Mouse (Mus musculus) 416B (cell line): ENCODE data around the gene Tinf2.

Experiments
- DNase-seq: peaks from one replicate; pipeline ENCODE4 v3.0.0; 2011; ENCODE audit warnings: low read depth

Gene Tinf2

DNA sequence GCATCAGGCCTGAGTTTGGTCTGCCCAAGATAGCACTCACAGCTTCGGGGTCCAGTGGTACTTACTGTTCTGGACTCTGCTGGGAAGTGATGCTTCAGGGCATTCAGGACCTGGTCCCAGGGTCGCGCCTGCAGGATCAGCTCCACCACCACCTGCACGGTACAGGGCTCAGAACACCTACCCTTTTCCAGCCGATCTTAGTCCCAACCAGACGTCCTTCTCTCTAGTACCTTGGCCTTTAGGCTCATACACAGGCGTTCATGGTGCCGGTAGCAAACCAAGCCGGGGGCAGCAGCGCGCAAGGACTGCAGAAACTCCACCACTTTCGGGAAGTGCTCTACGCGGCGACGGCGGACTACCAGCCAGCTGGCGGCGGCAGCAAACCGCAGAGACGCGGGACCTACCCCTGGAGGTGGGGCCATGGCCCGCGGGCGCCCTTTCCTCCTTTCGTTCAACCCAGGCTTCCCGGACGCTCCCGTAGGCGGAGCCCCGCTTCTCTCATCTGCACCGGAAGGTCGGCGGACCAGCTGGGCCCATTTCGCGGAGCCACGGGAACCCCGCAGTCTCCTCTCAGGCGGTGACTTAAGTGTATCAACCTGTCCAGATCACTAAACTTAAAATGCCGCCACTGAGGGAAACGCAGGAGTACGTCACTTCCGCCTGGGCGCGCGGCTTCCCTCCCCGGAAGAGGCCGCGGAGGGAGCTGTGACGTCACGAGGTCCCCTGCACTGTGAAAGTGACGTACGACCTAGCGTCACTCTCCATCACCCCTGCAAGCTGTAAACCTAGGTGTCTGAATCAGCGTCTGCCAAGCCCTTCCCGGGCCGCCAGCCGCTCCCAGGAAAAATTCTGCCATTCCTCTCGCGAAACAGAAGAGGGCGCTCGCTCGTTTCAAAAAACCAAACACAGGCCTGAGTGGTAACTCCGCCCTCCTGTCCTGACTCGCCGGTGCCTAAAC, at the start of gene Tinf2:
Gene Tinf2 (minus strand): TSS at position 661 of the 958 bp plus-strand sequence.
- DNase-seq = peak; percentile 98

DNA sequence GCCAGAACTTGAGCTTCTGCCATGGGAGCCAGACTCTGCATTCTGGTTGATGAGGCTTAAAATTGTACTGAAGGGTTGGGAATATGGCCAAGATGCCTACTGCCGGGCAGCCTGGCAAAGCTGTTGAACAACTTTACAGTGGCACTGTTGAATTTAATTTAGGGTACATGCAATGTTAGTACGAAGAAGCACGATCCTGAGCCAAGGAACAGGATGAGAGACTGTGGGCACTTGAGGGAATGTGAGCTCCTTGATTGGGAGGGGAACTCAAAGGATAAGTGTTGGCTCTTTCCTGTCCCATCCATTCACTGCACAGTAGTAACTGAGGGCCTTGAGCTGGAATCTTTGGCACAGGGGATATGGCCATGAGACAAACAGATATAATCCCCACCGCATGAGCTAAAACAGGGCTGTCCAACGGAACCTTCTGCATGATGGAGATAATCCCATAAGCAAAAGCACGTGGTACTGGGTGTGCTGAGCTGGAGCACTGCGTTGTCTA, 49.0 kb upstream of the Tinf2 start:
- no peak for DNase-seq

DNA sequence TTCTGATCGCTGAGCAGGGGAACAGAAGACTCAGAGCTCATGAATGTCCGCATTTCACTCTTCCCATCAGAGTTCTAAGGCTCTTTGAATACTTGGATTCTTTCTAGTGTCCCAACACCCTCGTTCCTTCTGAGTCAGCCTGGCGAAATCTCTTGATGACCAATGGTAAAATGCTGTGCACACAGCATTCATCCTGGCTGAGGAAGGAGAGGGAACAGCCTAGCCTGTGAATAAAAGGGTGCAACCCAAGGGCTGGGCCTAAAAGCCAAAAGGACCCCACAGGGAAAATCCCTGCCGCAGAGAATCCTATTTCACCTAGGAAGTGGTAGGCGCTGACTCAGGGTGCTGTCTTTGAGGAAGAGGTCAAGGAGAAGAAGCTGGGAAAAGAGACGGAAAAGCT, 48.5 kb upstream of the Tinf2 start:
- no peak for DNase-seq

DNA sequence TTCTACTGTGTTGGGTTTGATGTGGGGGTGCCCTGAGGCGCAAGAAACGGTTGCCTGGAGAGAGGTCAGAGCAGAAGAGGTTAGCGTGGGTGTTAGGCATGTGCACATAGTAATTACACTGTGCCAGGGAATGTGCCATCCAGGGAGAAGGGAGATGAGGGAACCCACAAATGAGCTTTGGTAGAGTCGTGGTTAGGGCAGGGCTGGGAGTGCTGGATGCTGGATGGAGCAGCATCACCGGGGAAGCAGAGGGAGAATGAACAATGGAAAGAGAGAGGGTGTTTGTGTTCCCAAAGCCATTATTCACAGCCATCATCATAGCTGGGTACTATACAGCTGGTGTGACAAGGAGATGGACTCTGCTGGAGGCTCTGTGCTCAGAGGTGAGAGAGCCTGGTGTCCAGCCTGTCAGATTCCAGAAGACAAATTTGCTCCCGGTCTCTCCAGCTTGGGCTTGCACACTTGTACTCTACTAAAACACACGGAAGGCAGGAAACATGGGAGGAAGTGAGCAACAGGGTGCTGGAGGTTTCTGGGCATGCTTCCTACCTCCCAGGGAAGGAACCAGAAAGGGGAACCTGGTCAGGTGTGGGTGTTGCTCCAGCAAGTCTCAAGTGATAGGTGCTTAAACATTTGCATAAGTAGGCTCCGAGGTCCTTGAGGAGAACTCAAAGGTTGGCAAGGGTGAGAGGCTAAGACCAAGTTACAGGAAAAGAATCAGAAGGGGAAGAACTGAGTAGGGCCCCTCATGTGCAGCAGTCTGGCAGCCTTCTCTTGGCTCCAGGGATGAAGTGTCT, 46.5 kb upstream of the Tinf2 start:
- no peak for DNase-seq

DNA sequence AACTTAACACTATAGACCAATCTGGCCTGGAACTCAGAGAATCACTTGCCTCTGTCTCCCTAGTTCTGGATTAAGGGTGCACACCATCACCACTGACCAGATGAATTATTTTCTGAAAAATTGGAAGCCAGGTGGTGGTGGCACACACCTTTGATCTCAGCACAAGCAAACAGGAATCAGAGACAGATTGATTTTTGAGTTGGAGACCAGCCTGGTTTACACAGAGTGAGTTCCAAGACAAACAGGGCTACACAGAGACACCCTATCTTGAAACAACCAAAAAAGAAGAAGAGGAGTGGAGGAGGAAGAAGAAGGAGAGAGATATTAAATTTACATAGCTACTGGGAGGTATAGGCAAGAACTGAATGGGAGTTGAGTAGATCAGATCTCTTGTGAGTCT, 44.6 kb upstream of the Tinf2 start:
- DNase-seq = no peak

DNA sequence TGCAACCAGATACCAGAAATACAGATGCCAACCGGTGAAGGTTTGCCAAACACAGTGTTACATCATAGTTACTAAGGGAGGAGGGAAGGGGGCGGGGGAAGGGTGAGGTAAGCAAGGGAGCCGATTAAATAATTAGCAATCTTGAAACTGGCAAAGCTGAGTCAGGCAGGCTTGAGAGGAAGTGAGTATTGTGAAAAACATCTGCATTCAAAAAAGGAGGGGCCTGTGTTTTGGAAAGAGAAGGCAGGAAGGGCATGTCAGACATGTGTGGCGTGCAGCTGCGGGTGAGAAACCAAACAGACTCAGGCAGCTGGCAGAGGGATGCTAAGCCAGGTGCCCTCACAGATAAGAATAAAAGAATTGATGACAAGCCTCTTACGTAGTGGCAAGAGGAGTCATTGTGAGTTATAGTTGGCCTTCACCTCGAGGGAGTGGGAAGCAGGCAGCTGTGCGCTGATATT, 42.8 kb upstream of the Tinf2 start:
- peak; percentile 97 for DNase-seq

DNA sequence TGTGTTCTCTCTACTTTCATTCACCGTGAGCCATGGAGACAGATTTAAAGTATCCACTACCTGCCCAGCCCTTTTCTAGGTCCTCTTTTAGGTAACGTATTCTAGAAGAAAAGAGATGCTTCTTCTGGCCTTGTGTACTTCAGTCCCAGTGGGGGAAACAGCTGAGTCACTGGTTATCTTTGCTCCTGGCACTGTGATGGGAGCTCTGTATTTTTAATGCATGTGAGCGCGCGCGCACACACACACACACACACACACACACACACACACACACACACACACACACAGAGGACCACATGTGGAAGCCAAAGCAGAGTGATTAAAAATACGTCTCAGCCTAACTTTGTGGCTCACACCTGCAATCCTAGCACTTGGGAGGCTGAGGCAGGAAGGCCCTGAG, 41.8 kb upstream of the Tinf2 start:
- peak; percentile 51 for DNase-seq

DNA sequence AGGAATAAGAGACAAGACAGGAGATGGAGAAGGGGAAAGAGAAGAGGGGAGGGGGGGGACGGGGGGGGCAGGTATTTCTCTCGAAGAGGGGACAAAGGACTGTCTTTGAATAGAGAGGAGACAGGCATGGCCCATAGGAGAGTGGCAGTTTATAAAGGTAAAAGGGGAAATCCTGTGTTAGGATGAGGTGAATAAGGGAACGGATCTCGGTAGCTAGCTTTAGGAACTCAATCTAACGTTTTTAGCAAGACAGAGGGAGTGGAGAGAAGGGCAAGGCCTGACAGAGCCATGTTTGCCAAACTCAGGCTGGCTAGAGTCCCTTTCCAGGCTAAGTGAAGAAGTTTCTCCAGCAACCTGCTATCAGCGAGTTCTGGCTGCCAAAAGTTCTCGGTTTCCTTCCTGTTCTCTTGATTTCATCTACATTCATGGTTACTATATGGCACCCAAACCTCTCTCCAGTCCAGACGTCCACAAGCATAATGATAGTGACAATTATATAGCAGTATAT, 40.9 kb upstream of the Tinf2 start:
- peak; percentile 56 for DNase-seq

DNA sequence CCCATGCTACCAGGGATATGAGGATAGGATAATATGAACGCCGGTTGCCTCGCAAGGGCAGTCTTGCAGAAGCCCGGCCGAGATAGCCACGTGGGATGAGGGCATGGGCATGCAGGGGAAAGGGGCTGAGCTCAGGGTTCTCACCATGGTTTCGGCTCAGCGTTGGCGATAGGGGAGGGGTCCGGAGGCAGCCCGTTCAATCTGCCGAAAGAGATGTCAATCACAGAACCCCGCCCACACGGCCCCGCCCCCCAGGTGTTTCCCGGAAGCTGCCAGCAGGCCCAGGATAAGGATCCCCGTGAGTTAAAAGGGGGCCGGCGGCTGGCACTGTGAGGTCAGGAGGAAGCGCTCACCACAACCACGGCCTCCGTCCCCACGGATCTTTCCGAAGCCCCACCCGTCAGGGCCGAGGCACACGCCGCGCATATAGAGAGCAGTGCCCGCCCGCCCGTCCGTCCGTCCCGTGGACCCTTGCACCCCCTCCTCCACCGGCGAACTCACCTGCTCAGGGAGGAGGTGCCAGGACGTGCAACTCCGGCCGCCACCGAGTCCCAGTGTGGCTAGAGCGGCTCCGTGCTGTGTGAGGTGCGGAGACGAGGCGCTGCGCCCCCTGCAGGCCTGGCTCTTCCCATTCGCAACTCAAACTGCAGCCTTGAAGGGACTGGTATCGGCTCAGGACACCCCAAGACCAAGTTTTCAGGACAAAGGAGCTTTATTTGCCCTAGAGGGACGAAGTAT, 40.2 kb upstream of the Tinf2 start, which contains the start of gene Rabggta:
Gene Rabggta (minus strand): TSS at position 564 of the 738 bp plus-strand sequence.
- peak; percentile 94 for DNase-seq

DNA sequence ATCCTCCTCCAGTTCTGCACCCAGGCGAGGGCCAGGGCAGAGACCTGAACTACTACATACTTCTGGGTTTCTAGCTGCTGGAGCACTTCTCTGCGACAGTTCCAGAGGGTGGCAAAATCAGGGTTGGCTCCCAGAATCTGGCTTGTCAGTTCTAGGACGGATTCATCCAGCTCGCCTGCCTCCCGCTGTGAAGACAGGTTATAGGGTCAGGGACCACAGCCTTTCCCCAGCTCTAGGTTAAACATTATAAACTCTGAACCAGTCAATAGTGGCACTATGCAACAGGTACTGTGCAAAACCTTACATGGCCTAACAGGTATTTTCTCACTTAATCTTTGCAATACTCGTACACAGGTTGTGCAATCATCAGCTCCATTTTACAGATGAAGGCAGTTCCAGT, 39.5 kb upstream of the Tinf2 start:
- no peak for DNase-seq

DNA sequence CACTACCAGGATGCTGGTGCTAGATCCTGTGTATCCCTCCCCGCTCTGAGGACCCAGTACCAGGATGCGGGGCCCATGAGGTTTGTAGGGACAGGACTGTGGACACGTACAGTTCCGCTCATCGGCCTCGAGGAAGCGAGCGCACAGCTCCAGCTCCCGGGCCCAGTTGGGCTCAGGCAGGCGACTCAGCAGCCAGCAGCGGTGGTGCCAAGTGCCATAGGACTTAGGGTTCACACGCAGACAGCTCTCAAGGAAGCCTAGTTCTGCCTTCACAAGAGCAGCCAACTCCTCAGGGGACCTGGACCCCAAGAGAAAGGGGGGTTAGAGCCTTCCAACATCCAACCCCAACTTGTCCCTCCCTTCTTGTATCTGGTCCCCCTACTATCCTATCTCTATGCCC, 39.0 kb upstream of the Tinf2 start:
- no peak for DNase-seq

DNA sequence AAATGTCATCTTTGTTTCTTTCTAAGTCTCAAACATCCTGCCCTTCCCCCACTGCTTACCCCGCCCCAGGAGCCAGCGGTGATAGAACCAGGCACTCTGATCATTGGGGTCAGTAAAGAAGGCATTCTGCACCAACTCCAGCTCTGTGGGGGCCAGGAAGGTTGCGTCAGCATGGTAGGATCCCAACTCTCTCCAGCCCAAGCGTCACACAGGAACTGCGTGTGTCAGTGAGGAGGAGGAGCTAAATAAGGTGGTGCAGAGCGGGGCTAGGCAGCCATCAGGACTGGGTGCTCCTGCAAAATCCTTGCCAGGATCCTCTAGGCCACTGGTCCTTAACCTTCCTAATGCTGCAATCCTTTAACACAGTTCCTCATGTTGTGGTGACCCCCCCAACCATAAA, 38.1 kb upstream of the Tinf2 start:
- no peak for DNase-seq

DNA sequence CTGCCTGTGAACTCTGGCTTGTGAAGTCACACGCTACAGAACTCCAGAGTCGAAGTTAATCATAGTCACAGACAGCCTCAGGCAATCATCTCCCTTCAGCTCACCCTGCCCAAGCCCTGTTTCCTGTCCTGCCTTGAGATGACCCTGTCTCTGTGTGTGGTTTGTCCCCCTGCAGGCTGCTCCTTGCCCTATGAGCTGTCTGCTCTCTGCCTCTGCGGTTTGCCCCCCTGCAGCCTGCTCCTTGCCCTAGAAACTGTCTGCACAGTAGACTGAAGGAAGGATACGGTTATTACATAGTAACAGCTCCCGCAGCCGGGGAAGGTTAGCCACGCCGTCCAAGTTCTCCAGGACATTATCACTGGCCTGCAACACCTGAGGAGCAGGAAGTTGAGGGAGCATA, 35.3 kb upstream of the Tinf2 start:
- peak; percentile 41 for DNase-seq

DNA sequence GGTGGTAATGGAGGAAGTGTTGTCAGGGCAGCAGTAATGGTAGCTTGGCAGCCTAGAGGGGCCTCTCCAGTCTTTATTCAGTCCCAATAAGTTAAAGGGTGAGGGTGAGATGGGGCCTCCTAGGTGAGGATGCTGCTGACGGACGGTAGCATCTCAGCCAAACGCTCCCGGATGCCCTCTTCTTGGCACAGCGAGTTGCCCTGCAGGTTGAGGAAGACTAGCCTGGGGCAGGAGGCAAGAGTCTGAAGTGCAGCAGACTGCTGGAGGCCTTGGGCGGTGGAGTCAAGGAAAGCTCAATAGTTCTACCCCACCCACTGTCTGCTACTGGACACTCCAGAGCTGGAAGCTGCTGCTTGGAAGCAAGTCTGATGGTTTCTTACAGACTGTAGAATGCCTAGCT, 34.7 kb upstream of the Tinf2 start:
- no peak for DNase-seq

DNA sequence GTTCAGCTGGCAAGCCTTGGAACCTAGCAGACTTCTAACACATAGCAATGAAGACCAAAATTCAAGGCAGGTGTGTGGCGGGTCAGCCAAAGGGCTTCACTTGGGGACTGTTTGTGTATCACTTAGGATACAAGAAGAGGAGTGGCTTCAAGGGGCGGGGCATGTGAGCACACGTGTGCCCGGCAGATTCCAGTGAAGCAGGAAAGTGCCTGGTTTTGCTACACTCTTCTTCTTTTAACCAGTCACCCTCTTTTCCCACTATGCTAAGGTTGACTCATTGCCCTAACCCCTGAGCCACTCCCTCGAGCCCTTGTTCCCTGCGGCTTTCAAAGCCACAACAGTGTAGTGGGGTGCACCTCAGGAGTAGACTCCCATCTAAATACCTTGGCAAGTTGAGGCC, 33.3 kb upstream of the Tinf2 start:
- DNase-seq = peak; percentile 49

DNA sequence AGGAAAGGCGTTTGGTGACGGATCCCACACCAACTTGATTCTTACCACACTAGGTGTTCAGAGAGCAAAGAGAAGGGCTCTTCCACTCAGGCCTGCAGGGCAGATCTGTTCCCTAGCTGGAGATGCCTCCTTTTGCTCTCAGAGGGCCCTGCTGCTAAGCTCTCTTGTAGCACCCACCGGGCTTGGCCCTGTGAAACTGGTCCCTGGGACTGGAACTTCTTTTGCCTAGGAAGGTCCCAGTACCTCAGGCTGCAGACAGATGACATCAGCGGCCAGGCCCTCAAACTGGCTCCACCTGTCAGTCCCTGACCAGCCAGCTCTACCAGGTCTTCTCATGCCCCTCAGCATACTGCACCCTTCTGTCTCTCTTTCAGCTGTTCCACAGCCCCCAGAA, 32.1 kb upstream of the Tinf2 start, which contains the start of gene Tgm1:
Gene Tgm1 (minus strand): TSS at position 198 of the 394 bp plus-strand sequence.
- no peak for DNase-seq

DNA sequence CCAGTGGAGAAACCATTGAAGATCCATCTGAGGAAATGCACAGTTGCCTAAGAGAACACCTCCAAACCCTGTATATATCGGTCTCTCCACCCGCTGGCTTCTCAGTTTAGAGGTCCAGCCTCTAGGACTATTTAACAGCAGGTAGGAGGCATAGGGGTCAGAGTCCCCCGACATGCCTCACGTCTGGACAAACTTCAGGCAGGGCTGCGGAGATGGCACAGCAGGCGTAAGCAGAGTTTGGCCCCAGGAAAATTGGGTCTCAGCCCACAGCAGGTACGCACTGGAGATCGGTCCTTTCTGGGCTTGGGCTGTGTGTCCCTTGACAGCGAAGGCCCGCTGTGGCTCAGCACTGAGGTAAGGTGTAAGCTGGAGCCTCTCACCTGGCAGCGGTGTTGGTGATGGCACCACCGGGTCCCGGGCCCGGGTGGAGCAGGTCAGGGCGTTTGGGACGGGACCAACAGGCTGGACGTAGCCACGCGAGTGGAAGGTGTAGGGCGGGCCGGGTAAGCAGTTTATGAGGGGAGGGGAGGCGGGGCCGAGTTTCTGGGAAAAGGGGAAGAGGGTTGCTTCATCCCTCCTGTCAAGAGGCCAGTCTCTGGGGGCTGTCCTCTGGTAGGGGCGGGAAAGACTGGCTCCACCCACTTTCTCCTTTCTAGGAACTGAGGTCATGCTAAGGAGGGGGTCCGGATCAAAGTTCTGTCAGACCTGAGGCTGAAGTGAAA, 31.5 kb upstream of the Tinf2 start:
- peak; percentile 41 for DNase-seq

DNA sequence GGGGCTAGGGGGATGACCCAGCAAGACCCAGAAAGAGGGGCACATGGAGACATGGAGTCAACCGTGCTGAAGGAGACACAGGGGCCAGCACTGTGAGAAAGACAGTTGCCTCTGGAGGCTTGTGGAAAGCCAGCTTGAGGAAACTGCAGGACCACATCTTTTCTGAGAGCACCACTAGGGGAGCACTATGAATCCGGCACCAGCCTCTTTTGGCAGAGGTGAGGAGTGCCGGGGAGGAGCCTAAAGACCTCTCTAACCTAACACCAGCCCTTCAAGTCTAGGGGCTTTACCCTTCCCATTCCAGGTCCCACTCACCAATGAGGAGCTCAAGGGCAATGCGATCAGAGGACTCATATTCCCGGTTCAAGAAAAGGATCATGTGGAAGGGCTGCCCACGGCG, 30.2 kb upstream of the Tinf2 start:
- no peak for DNase-seq

DNA sequence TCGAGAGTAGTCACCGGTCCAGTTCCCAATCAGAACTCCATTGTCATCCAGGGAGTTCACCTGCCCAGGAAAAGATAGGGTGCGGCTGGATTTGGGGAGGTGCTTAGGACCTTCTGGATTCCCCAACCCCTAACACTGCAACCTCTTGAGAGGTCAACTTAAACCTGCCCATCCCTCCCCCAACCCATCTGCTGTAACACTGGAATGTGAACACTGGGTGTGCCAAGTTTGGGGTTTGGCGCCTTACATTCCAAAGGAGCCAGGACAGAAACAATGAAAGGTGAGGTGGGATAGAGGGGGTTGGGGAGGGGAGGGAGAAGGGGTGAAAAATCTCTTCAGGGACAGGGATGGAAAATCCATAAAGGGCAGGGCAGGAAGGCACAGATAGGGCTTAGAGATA, 27.9 kb upstream of the Tinf2 start:
- DNase-seq = no peak

DNA sequence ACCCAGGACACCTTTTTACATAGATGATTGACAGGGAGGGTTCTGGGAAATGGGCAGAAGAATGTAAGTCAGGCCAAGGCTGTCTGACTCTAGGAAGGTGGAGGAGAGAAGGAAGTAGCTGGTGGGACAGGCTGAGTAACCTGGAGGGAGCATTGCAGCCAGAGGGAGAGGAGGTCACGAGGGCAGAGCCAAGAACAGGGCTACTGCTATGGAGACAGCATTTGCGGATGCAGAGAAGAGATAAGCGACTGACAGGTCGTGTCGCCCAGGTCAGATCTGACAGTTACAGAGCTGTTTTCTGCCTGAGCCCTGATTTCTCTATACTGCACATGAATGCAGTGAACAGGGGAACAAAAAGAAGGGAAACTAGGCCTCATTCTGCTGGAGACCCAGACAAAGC, 25.8 kb upstream of the Tinf2 start:
- no peak for DNase-seq

DNA sequence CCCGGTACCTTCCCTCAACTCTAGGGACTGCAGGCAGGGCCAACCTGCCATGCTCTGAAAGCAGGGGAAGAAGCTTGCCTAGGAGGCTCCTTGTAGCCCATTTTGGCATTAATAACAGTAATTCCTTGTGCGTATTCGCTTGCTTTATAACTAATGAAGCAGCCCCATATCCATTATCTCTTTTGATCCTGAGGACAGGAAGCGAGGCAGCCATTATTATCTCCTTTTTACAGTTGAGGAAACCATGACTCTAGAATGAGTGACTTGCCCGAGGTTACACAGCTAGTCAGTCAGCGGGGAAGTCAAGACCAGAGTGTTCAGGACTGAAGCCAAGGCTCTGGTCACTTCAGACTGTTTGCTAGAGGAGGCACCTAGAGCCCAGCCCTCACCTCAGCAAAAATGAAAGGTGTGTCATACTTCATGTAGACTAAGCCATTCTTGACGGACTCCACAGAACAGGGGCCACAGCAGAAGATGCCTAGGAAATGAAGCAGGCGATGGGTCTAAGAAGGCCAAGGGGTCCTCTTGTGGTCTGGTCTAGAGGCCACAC, 24.5 kb upstream of the Tinf2 start:
- DNase-seq = no peak
